ENCODE assay signal across 8 mouse cellular contexts in genomic region chr7:38111996-38112395, GRCm38 (mm10). TPM values are rescaled to one million over a fixed set of nuclear protein-coding genes. Genes with fewer than 3 reads are reported as not detected.
A peak's percentile ranks its signal among the peaks of the same experiment; 100 is the strongest.
DNase-seq lines count a peak whose midpoint lies in the region; ATAC-seq and TF ChIP-seq lines count a peak whose summit lies in the region.

No protein-coding gene starts in this region.

- H3K27ac ChIP-seq in cerebellum, adult 2 months (ENCODE audit: insufficient read depth, low read length), result no peak overlapping the region
- peak overlapping the region; percentile 59 for H3K27ac ChIP-seq in embryonic fibroblast, embryonic 13.5 days (ENCODE audit: insufficient read depth, low read length)
- peak overlapping the region; percentile 84 for H3K27ac ChIP-seq in intestine, embryonic 16.5 days (ENCODE audit: low read length)
- no peak overlapping the region; the same call in 1 of the 2 replicates for H3K27ac ChIP-seq in liver, embryonic 11.5 days (ENCODE audit: low read depth, low read length)
- peak overlapping the region; percentile 81 for H3K27ac ChIP-seq in stomach, embryonic 14.5 days (ENCODE audit: low read length)

- ATAC-seq in cerebellum, adult (ENCODE audit: insufficient number of reproducible peaks, low FRiP score, low TSS enrichment), result no peak
- ATAC-seq in intestine, embryonic 16.5 days, result peak; percentile 71
- ATAC-seq in liver, embryonic 11.5 days (replicated peaks; ENCODE audit: low FRiP score), result 0 out of 2 replicates have a peak, but pooled peaks have one; percentile 1
- peak; percentile 86 for ATAC-seq in stomach, embryonic 14.5 days (ENCODE audit: insufficient number of reproducible peaks, insufficient read depth, low FRiP score, low read depth)

- no peak for TF ChIP-seq CTCF in cerebellum, adult 2 months (IDR thresholded peaks at IDR 0.05; ENCODE audit: borderline replicate concordance, insufficient read depth, low read depth, low read length)
- no peak for TF ChIP-seq CTCF in embryonic fibroblast, embryonic 13.5 days (IDR thresholded peaks at IDR 0.05; ENCODE audit: borderline replicate concordance, insufficient read depth, low read length)

- H3K27me3 ChIP-seq in cerebellum, adult 2 months (ENCODE audit: control insufficient read depth, insufficient read depth, low read length), result no peaks in the 10 kb centered on the region
- no peaks in the 10 kb centered on the region for H3K27me3 ChIP-seq in intestine, embryonic 16.5 days (replicated peaks; ENCODE audit: control insufficient read depth, insufficient read depth, low read length)
- H3K27me3 ChIP-seq in liver, embryonic 11.5 days (replicated peaks; ENCODE audit: control insufficient read depth, insufficient read depth, low read length), result no peaks in the 10 kb centered on the region
- no peaks in the 10 kb centered on the region for H3K27me3 ChIP-seq in stomach, embryonic 14.5 days (ENCODE audit: control insufficient read depth, insufficient read depth, low read length)

- no peaks in the 10 kb centered on the region for H3K36me3 ChIP-seq in intestine, embryonic 16.5 days (ENCODE audit: control insufficient read depth, insufficient read depth, low read length)
- H3K36me3 ChIP-seq in liver, embryonic 11.5 days (ENCODE audit: control insufficient read depth, insufficient read depth, low read length), result no peaks in the 10 kb centered on the region
- H3K36me3 ChIP-seq in stomach, embryonic 14.5 days (ENCODE audit: control insufficient read depth, insufficient read depth, low read length), result no peaks in the 10 kb centered on the region

- TF ChIP-seq POLR2A in cerebellum, adult 2 months (IDR thresholded peaks at IDR 0.05; ENCODE audit: borderline replicate concordance, insufficient read depth, low read length), result no peak
- TF ChIP-seq POLR2A in embryonic fibroblast, embryonic 13.5 days (IDR thresholded peaks at IDR 0.05; ENCODE audit: low read depth, low read length), result 0 out of 2 replicates have a peak, but pooled peaks have one; percentile 38

- WGBS in cerebellum, adult 2 months, result 39% methylated on average over 3 of the region's 3 CpGs
- WGBS in intestine, embryonic 16.5 days, result 30% methylated on average over 3 of the region's 3 CpGs
- 38% methylated on average over 3 of the region's 3 CpGs for whole genome bisulfite sequencing in liver, embryonic 11.5 days
- WGBS in stomach, embryonic 14.5 days, result 16% methylated on average over 3 of the region's 3 CpGs

- no peak overlapping the region for H3K4me3 ChIP-seq in cerebellum, adult 2 months (replicated peaks; ENCODE audit: insufficient read depth, low read depth, low read length)
- no peak overlapping the region for H3K4me3 ChIP-seq in embryonic fibroblast, embryonic 13.5 days (ENCODE audit: insufficient read depth, low read length)
- no peak overlapping the region for H3K4me3 ChIP-seq in intestine, embryonic 16.5 days (ENCODE audit: low read length)
- no peak overlapping the region for H3K4me3 ChIP-seq in liver, embryonic 11.5 days (ENCODE audit: low read depth, low read length)
- no peak overlapping the region for H3K4me3 ChIP-seq in stomach, embryonic 14.5 days (ENCODE audit: low read depth, low read length)

- DNase-seq in cerebellum, adult 2 months, result peak; percentile 27 to 67
- DNase-seq in WW6 (ENCODE audit: low read depth, low spot score), result peak; percentile 80
- DNase-seq in liver, embryonic 11.5 days (ENCODE audit: low spot score), result peak; percentile 44
- DNase-seq in natural killer cell, adult 2 months (ENCODE audit: low spot score in 2 of 2), result no peak

- 0 out of 2 replicates have a peak overlapping the region, but pooled peaks have one; percentile 14 for H3K4me2 ChIP-seq in intestine, embryonic 16.5 days (ENCODE audit: low read depth, low read length)
- H3K4me2 ChIP-seq in liver, embryonic 11.5 days, result no peak overlapping the region
- no peak overlapping the region for H3K4me2 ChIP-seq in stomach, embryonic 14.5 days (replicated peaks; ENCODE audit: low read depth, low read length)

- peaks cover 3% of the 10 kb centered on the region; the same call in 1 of the 2 replicates for H3K4me1 ChIP-seq in cerebellum, adult 2 months (ENCODE audit: control insufficient read depth, insufficient read depth, low read length)
- peaks cover 3% of the 10 kb centered on the region; the same call in 1 of the 2 replicates for H3K4me1 ChIP-seq in embryonic fibroblast, embryonic 13.5 days (ENCODE audit: control insufficient read depth, insufficient read depth, low read length)
- peaks cover 22% of the 10 kb centered on the region for H3K4me1 ChIP-seq in intestine, embryonic 16.5 days (ENCODE audit: control insufficient read depth, insufficient read depth, low read length)
- H3K4me1 ChIP-seq in liver, embryonic 11.5 days (replicated peaks; ENCODE audit: control insufficient read depth, insufficient read depth, low read length), result peaks cover 10% of the 10 kb centered on the region
- peaks cover 16% of the 10 kb centered on the region; the same call in 1 of the 2 replicates for H3K4me1 ChIP-seq in stomach, embryonic 14.5 days (ENCODE audit: control insufficient read depth, insufficient read depth, low read length)

- no peaks in the 10 kb centered on the region for H3K9me3 ChIP-seq in intestine, embryonic 16.5 days (ENCODE audit: control insufficient read depth, low read length)
- H3K9me3 ChIP-seq in liver, embryonic 11.5 days (ENCODE audit: control insufficient read depth, low read length), result no peaks in the 10 kb centered on the region
- H3K9me3 ChIP-seq in stomach, embryonic 14.5 days (ENCODE audit: control insufficient read depth, low read depth, low read length), result no peaks in the 10 kb centered on the region

- 0 out of 2 replicates have a peak overlapping the region, but pooled peaks have one; percentile 49 for H3K9ac ChIP-seq in intestine, embryonic 16.5 days (ENCODE audit: low read depth, low read length)
- no peak overlapping the region for H3K9ac ChIP-seq in liver, embryonic 11.5 days (ENCODE audit: low read depth, low read length)
- no peak overlapping the region for H3K9ac ChIP-seq in stomach, embryonic 14.5 days (replicated peaks; ENCODE audit: low read depth, low read length)

RNA-seq across cellular contexts. Expression of gene Ccne1, which starts 4.7 kb away (rescaled TPM):
- polyA plus RNA-seq in cerebellum, adult 2 months (2012; rRNA removed), result 19.6 and 20.3 TPM in 2 replicates
- 47.9 and 51.0 TPM in 2 replicates for polyA plus RNA-seq in embryonic fibroblast, embryonic 13.5 days (2011; ENCODE audit: insufficient read length, low read depth, missing spikeins)
- 45.8 and 55.9 TPM in 2 replicates for polyA plus RNA-seq in intestine, embryonic 16.5 days (2015; fragmentation: Nextera tagmentation; extraction: Ambion mirVana)
- 191 and 205 TPM in 2 replicates for polyA plus RNA-seq in liver, embryonic 11.5 days (2014; fragmentation: Nextera tagmentation; extraction: Ambion mirVana)
- 70.3 and 74.8 TPM in 2 replicates for polyA plus RNA-seq in stomach, embryonic 14.5 days (2014; fragmentation: Nextera tagmentation; extraction: Ambion mirVana)

Comparison
In these comparisons a context has a peak if more than half of its experiments do, and no peak if none do; other contexts are left out.
1. DNase-seq: peak in cerebellum, adult 2 months (2 of 2), WW6 (single experiment) and liver, embryonic 11.5 days (single experiment); none in natural killer cell, adult 2 months (0 of 2).
2. H3K27ac ChIP-seq: peak in embryonic fibroblast, embryonic 13.5 days (single experiment), intestine, embryonic 16.5 days (single experiment) and stomach, embryonic 14.5 days (single experiment); none in cerebellum, adult 2 months (single experiment) and liver, embryonic 11.5 days (single experiment).